Mouse (Mus musculus) stomach, embryonic 16.5 days (tissue): ENCODE data around the gene Scrn3. TPM values are rescaled to one million over a fixed set of nuclear protein-coding genes. Genes with fewer than 3 reads are reported as not detected.

Experiments
- ATAC-seq: fragments of 200-750 bp; cut with Nextera tagmentation; 2 replicates; pipeline ENCODE4 v1.8.0; 2017; ENCODE audit warnings: moderate number of reproducible peaks, moderate TSS enrichment; ENCODE audit not compliant: insufficient read depth, low FRiP score
- H3K27ac ChIP-seq: fragments of 300-500 bp; sonication (generic); 2 replicates; pipeline ENCODE4 v1.5.1; 2014; ENCODE audit warnings: low read length
- H3K27me3 ChIP-seq: fragments of 300-500 bp; sonication (generic); 2 replicates; pipeline ENCODE4 v1.6.1; 2014; ENCODE audit warnings: low read length, control low read depth, mixed read lengths; ENCODE audit not compliant: control insufficient read depth, insufficient read depth
- H3K36me3 ChIP-seq: fragments of 300-500 bp; sonication (generic); 2 replicates; pipeline ENCODE4 v1.6.1; 2014; ENCODE audit warnings: low read length; ENCODE audit not compliant: control insufficient read depth, insufficient read depth
- H3K4me1 ChIP-seq: fragments of 300-500 bp; sonication (generic); 2 replicates; pipeline ENCODE4 v1.6.1; 2014; ENCODE audit warnings: low read length, control low read depth, mixed read lengths; ENCODE audit not compliant: control insufficient read depth, insufficient read depth
- H3K4me2 ChIP-seq: fragments of 300-500 bp; sonication (generic); 2 replicates; pipeline ENCODE4 v1.6.1; 2014; ENCODE audit warnings: low read depth, low read length, mixed read lengths
- H3K4me3 ChIP-seq: fragments of 300-500 bp; sonication (generic); replicated peaks from 2 replicates; pipeline ENCODE4 v1.5.1; 2014; ENCODE audit warnings: mild to moderate bottlenecking, low read length
- H3K9ac ChIP-seq: fragments of 300-500 bp; sonication (generic); 2 replicates; pipeline ENCODE4 v1.6.1; 2014; ENCODE audit warnings: low read length
- H3K9me3 ChIP-seq: fragments of 300-500 bp; sonication (generic); replicated peaks from 2 replicates; pipeline ENCODE4 v1.6.1; 2016; ENCODE audit warnings: low read length, control low read depth; ENCODE audit not compliant: control insufficient read depth
- whole genome bisulfite sequencing: fragments of 180-500 bp; shearing (Covaris S2); extraction: QIAGEN DNeasy Blood & Tissue Kit; methylation state at CpG from one replicate; pipeline ENCODE4 v1.1.7; 2014; 5-methylcytosine and 5-hydroxymethylcytosine counted together
- polyA plus RNA-seq: library from polyadenylated mRNA; unstranded; fragments of >200 nt; fragmentation: Nextera tagmentation; extraction: Ambion mirVana; gene quantifications from 2 replicates; pipeline ENCODE4 v1.2.1, GENCODE M21; 2015

Gene Scrn3
- polyA plus RNA-seq: 14.7 and 16.1 TPM in 2 replicates

GRCm38 (mm10) chr2:73312152-73313116 is at the start of gene Scrn3, which contains the start of gene Cir1:
Gene Scrn3 (plus strand): TSS chr2:73312601.
Gene Cir1 (minus strand): TSS chr2:73312701.
- Histone ChIP-seq H3K4me2 (peak within 1 kb of the TSS; percentile 85), H3K36me3 (peaks cover 6% of the 10 kb centered on the region; the same call in 1 of the 2 replicates), H3K4me1 (peaks cover 9% of the 10 kb centered on the region), H3K27ac (peak within 1 kb of the TSS; percentile 91), H3K27me3 (no peaks in the 10 kb centered on the region), H3K4me3 (peak within 1 kb of the TSS; percentile 91), H3K9me3 (no peaks in the 10 kb centered on the region), H3K9ac (peak within 1 kb of the TSS; percentile 86)
- peak; percentile 98 for ATAC-seq
- WGBS: under 1% methylated on average over 64 of the region's 64 CpGs

GRCm38 (mm10) chr2:73263172-73263765 is 49.1 kb upstream of the Scrn3 start:
- ATAC-seq: no peak
- Histone ChIP-seq H3K9ac (peak overlapping the region; percentile 44; the same call in 1 of the 2 replicates), H3K36me3 (no peaks in the 10 kb centered on the region), H3K4me2 (peak overlapping the region; percentile 74), H3K4me3 (peak overlapping the region; percentile 50), H3K27me3 (peaks cover 55% of the 10 kb centered on the region), H3K4me1 (peaks cover 13% of the 10 kb centered on the region), H3K9me3 (peaks cover 3% of the 10 kb centered on the region), H3K27ac (no peak overlapping the region)
- WGBS: 12% methylated on average over 16 of the region's 16 CpGs

DNA sequence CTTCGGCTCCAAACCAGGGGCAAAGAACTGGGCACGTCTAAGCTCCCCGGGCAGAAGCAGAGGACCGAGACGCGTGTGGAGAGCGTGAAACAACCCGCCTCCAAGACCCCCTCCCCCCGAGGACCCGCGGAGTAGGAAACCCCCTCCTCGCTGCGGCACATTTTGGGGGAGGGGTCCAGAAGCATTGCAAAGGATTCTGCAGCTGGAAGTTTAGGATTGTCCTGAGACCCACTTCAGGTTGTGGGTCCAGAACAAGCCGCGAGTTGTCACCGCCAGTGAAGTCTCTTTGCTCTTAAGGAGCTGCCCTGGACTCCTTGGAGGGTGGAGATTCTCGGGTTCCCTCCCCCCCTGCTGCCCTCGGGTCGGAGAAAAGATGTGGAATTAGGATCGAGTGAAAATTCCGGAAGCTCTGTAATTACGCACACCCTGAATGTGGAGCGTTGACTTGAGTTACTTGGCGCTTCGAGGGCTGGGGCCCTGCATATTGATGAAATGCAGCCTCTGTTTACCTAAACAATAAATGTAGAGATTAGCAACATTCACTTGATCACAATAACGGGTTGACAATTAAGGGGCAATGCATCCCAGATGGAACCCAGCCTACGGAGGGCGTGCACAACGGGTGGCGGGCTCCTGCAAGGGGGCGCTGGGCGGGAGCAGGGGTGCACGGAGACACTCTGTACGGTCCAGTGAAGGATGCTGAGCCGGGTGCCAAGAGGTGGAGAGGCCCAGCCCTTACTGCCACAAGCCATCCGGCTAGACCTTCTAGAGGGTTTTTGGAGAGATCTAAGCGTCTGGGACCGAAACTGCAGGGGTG is 48.4 kb upstream of the Scrn3 start:
- no peaks in the 10 kb centered on the region for H3K36me3 ChIP-seq
- H3K4me3 ChIP-seq: peak overlapping the region; percentile 50
- WGBS: 2% methylated on average over 38 of the region's 38 CpGs
- ATAC-seq: 0 out of 2 replicates have a peak, but pooled peaks have one; percentile 44
- H3K27ac ChIP-seq: no peak overlapping the region
- H3K9ac ChIP-seq: peak overlapping the region; percentile 44; the same call in 1 of the 2 replicates
- H3K9me3 ChIP-seq: peaks cover 3% of the 10 kb centered on the region
- peak overlapping the region; percentile 74 for H3K4me2 ChIP-seq
- H3K27me3 ChIP-seq: peaks cover 62% of the 10 kb centered on the region
- H3K4me1 ChIP-seq: peaks cover 13% of the 10 kb centered on the region

DNA sequence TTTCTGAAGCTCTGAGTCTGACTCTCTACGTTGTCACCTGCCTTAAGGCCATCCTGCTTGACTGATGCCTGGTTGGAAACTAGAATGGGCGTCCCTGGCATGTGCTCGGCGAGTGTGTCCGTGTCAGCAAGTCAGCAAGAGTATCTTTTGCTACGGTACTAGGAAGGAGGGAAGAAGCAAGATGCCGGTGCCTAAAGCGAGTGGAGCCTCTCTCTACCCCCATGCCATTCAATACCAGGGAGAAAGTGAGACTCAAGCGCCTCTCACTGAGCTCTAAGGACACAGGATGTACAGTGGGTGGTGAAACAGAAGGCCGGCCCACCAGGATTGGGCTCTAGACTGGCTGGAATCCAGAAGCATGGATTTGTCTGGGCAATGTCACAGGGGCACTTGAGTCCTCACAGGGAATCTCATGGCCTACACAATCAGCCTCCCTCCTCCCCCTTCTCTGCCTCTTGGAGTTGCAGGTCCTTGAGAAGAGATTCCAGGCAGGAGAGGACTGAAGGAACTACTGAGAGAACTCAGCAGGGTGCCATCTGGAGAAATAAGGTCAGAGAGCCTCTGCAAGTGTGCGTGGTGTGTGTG is 47.7 kb upstream of the Scrn3 start:
- H3K27me3 ChIP-seq: peaks cover 67% of the 10 kb centered on the region
- WGBS: 7% methylated on average over 11 of the region's 11 CpGs
- peaks cover 3% of the 10 kb centered on the region for H3K9me3 ChIP-seq
- no peak for ATAC-seq
- H3K4me2 ChIP-seq: peak overlapping the region; percentile 74
- H3K4me3 ChIP-seq: peak overlapping the region; percentile 50
- peaks cover 13% of the 10 kb centered on the region for H3K4me1 ChIP-seq
- H3K9ac ChIP-seq: no peak overlapping the region
- no peaks in the 10 kb centered on the region for H3K36me3 ChIP-seq
- no peak overlapping the region for H3K27ac ChIP-seq

DNA sequence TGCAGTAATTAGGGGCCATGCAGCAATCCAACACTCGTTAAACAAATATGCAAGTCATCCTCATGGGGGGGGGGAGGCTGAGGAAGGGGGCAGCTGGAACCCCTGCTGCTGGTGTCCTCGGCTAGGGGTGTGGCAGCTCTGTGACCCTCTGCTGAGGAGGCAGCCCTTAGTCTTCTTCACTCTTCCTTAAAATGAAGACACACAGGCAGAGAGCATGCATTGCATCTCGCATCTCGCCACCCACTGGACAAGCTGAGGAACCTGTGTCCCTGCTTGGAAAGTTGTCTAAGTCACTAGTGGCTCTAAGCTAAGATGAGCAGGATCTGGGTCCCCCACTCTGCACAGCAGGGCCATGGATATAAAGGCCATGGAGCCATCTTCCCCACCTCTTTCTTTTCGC is 46.4 kb upstream of the Scrn3 start:
- Histone ChIP-seq H3K4me1 (peaks cover 13% of the 10 kb centered on the region), H3K9ac (no peak overlapping the region), H3K27ac (no peak overlapping the region), H3K9me3 (peaks cover 2% of the 10 kb centered on the region), H3K27me3 (peaks cover 79% of the 10 kb centered on the region), H3K4me2 (no peak overlapping the region), H3K36me3 (no peaks in the 10 kb centered on the region), H3K4me3 (no peak overlapping the region)
- no peak for ATAC-seq
- WGBS: 9% methylated on average over 5 of the region's 5 CpGs

GRCm38 (mm10) chr2:73266623-73267022 is 45.8 kb upstream of the Scrn3 start:
- ATAC-seq: no peak
- 43% methylated on average over 1 of the region's 1 CpGs for WGBS
- H3K27me3 ChIP-seq: peaks cover 85% of the 10 kb centered on the region
- H3K36me3 ChIP-seq: no peaks in the 10 kb centered on the region
- H3K27ac ChIP-seq: no peak overlapping the region
- H3K9me3 ChIP-seq: no peaks in the 10 kb centered on the region
- no peak overlapping the region for H3K9ac ChIP-seq
- peaks cover 16% of the 10 kb centered on the region for H3K4me1 ChIP-seq
- no peak overlapping the region for H3K4me2 ChIP-seq
- no peak overlapping the region for H3K4me3 ChIP-seq

DNA sequence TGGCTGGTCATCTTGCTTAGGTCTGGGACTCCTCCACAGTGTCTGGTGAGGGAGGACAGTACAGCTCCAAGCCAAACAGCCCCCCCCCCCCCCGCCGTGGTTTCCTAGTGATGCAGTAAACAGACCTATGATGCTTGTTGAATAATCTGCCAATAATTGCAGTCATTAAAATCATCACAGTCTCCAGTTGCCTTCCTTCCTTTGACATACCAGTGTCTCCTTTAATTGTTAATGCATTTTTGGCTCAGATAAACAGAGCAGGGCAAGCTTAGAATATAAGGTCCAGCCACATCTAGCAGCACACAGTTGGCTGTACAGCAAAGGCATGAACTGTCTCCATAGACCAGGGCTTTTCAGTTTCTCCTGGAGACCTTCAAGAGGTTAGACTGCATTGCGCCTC is 45.2 kb upstream of the Scrn3 start:
- Histone ChIP-seq H3K27ac (no peak overlapping the region), H3K27me3 (peaks cover 87% of the 10 kb centered on the region), H3K4me3 (no peak overlapping the region), H3K9ac (no peak overlapping the region), H3K4me1 (peaks cover 19% of the 10 kb centered on the region), H3K9me3 (no peaks in the 10 kb centered on the region), H3K36me3 (no peaks in the 10 kb centered on the region), H3K4me2 (no peak overlapping the region)
- no peak for ATAC-seq
- 20% methylated on average over 3 of the region's 3 CpGs for WGBS

- WGBS: 7% methylated on average over 4 of the region's 4 CpGs
- H3K9me3 ChIP-seq: no peaks in the 10 kb centered on the region
- peaks cover 85% of the 10 kb centered on the region for H3K27me3 ChIP-seq
- H3K36me3 ChIP-seq: no peaks in the 10 kb centered on the region
- no peak overlapping the region for H3K9ac ChIP-seq
- no peak overlapping the region for H3K27ac ChIP-seq
- H3K4me1 ChIP-seq: peaks cover 21% of the 10 kb centered on the region
- no peak for ATAC-seq
- H3K4me3 ChIP-seq: no peak overlapping the region
- H3K4me2 ChIP-seq: no peak overlapping the region
Measured at GRCm38 (mm10) chr2:73267818-73268217, 44.6 kb upstream of the Scrn3 start.
